Mouse (Mus musculus): ENCODE data around the gene Trhde. TPM values are rescaled to one million over a fixed set of nuclear protein-coding genes. Genes with fewer than 3 reads are reported as not detected.

Trhde gene
- total and polyA plus RNA-seq, 3 experiments = 0.05 TPM; not detected in 2

DNA sequence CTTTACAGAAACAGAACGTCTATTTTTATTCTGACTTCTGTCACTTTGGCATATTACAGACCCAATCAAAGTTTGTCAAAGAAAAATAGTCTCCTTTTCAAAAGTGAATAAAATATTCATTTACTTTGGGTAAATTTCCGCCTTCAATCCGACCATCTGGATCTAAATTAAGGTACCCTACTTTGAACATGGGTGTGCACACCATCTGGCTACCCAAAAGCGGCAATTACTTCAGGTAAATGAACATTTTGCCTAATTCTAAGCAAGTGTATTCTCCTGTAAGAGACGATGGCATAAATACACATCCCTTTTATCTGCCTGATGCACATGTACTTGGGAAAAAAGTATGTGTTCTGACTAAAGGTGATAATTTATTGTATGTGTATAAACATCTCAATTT is 5.2 kb downstream of the Trhde start:
- ATAC-seq (ENCODE audit: extremely low read depth, insufficient number of reproducible peaks, low FRiP score, poor library complexity, severe bottlenecking) = no peak
- DNase-seq (ENCODE audit: low spot score) = no peak
- TF ChIP-seq CTCF (IDR thresholded peaks at IDR 0.05; ENCODE audit: low read depth, low read length) (no peak), GATA2 (IDR thresholded peaks at IDR 0.05; ENCODE audit: borderline replicate concordance, low read depth, low read length) (no peak), POLR2AphosphoS5 (IDR thresholded peaks at IDR 0.05; ENCODE audit: insufficient replicate concordance, low read depth, low read length) (no peak), TAL1 (conservative IDR thresholded peaks at IDR 0.05; ENCODE audit: low read depth, low read length) (no peak)
- Histone ChIP-seq H3K9me3 (replicated peaks) (peaks cover 37% of the 10 kb centered on the region), H3K36me3 (replicated peaks) (no peaks in the 10 kb centered on the region), H3K4me3 (ENCODE audit: low read depth, low read length) (no peak overlapping the region), H3K27me3 (ENCODE audit: insufficient read depth, low read length) (no peaks in the 10 kb centered on the region), H3K4me1 (ENCODE audit: insufficient read depth, low read depth, low read length) (no peaks in the 10 kb centered on the region)

DNA sequence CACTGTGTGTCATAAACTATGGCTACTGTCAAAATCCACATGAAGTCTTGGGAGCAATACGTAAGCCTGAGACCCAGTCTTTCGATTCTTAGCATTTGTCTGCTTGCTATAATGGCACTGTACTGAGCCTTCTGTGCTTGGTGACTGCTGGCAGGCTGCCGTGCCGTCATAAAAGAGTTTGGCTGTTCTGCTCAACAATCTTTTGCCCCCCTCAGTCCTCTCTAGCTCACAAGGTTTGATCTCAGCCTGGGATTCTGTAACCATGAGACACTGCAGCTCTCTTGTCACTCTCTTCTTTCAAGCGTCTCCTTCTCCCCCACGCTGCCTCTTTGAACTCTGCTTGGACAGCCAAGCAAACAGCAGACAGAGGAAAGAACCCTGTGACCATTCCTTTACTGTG is 7.9 kb downstream of the Trhde start:
- no peak overlapping the region for H3K4me3 ChIP-seq (ENCODE audit: low read depth, low read length)
- no peak for ATAC-seq (ENCODE audit: extremely low read depth, insufficient number of reproducible peaks, low FRiP score, poor library complexity, severe bottlenecking)
- H3K4me1 ChIP-seq (ENCODE audit: insufficient read depth, low read depth, low read length) = no peaks in the 10 kb centered on the region
- TF ChIP-seq GATA2 (IDR thresholded peaks at IDR 0.05; ENCODE audit: borderline replicate concordance, low read depth, low read length) (no peak), CTCF (IDR thresholded peaks at IDR 0.05; ENCODE audit: low read depth, low read length) (no peak), GATA1 (IDR thresholded peaks at IDR 0.05; ENCODE audit: borderline replicate concordance, low read length) (no peak)
- H3K36me3 ChIP-seq (replicated peaks) = no peaks in the 10 kb centered on the region
- no peaks in the 10 kb centered on the region for H3K27me3 ChIP-seq (ENCODE audit: insufficient read depth, low read length)
- H3K9me3 ChIP-seq (replicated peaks) = peaks cover 12% of the 10 kb centered on the region
- DNase-seq (ENCODE audit: low spot score) = no peak

DNA sequence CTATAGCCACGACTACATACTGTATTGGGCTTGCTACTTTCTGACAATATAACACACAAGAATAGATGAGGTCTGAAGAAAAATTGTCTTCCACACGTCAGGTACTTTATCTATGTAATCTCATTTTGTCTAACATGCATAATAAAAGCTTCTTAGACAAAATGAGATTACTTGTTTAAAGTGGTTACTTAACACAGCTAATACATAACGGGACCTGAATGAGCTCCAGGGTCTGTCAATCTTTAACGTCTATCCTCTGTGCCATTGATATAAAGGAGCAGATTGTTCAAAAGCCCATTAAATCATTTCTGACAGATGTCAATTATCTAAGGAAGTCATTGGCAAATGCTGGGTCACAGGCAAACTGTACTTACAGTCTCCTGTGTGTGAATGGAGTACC is 36.2 kb downstream of the Trhde start:
- no peak for ATAC-seq (ENCODE audit: extremely low read depth, insufficient number of reproducible peaks, low FRiP score, poor library complexity, severe bottlenecking)
- peaks cover 3% of the 10 kb centered on the region; the same call in 1 of the 2 replicates for H3K9me3 ChIP-seq (replicated peaks)
- DNase-seq (ENCODE audit: low spot score) = no peak

DNA sequence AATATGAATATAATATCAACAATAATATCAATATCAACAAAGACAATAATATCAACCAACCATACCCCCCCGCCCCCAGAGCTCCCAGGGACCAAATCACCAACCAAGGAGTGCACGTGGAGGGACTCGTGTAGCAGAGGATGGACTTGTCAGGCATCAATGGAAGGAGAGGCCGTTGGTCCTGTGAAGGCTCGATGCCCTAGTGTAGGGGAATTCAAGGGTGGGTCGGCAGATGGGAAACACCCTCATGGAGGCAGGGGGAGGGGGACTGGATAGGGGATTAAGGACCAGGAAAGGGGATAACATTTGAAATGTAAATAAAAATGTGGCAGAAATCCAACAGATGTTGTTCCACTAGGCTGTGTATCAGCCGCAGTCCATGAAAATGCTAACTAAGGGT is 40.0 kb downstream of the Trhde start:
- ATAC-seq (ENCODE audit: extremely low read depth, insufficient number of reproducible peaks, low FRiP score, poor library complexity, severe bottlenecking) = no peak

More for the DNA sequence above, 36.2 kb downstream of the Trhde start:
- TF ChIP-seq TAL1 (conservative IDR thresholded peaks at IDR 0.05; ENCODE audit: low read depth, low read length) = no peak
- no peaks in the 10 kb centered on the region for H3K4me1 ChIP-seq (ENCODE audit: insufficient read depth, low read depth, low read length)
- H3K36me3 ChIP-seq (replicated peaks) = no peaks in the 10 kb centered on the region
- H3K4me3 ChIP-seq (ENCODE audit: low read depth, low read length) = no peak overlapping the region
- no peaks in the 10 kb centered on the region for H3K27me3 ChIP-seq (ENCODE audit: insufficient read depth, low read length)

GRCm38 (mm10) chr10:114759240-114759639 is 42.9 kb downstream of the Trhde start:
- TF ChIP-seq GATA2 (IDR thresholded peaks at IDR 0.05; ENCODE audit: borderline replicate concordance, low read depth, low read length) (no peak), TAL1 (conservative IDR thresholded peaks at IDR 0.05; ENCODE audit: low read depth, low read length) (no peak), GATA1 (IDR thresholded peaks at IDR 0.05; ENCODE audit: borderline replicate concordance, low read length) (no peak), CTCF (IDR thresholded peaks at IDR 0.05; ENCODE audit: low read depth, low read length) (no peak), POLR2AphosphoS5 (IDR thresholded peaks at IDR 0.05; ENCODE audit: insufficient replicate concordance, low read depth, low read length) (no peak)
- no peak for ATAC-seq (ENCODE audit: extremely low read depth, insufficient number of reproducible peaks, low FRiP score, poor library complexity, severe bottlenecking)
- no peak for DNase-seq (ENCODE audit: low spot score)
- Histone ChIP-seq H3K9me3 (replicated peaks) (peaks cover 13% of the 10 kb centered on the region), H3K36me3 (replicated peaks) (no peaks in the 10 kb centered on the region), H3K27me3 (ENCODE audit: insufficient read depth, low read length) (no peaks in the 10 kb centered on the region), H3K4me3 (ENCODE audit: low read depth, low read length) (no peak overlapping the region), H3K4me1 (ENCODE audit: insufficient read depth, low read depth, low read length) (no peaks in the 10 kb centered on the region)

More for the DNA sequence above, 40.0 kb downstream of the Trhde start:
- Histone ChIP-seq H3K4me1 (ENCODE audit: insufficient read depth, low read depth, low read length) (no peaks in the 10 kb centered on the region), H3K4me3 (ENCODE audit: low read depth, low read length) (no peak overlapping the region), H3K9me3 (replicated peaks) (peaks cover 5% of the 10 kb centered on the region), H3K27me3 (ENCODE audit: insufficient read depth, low read length) (no peaks in the 10 kb centered on the region), H3K36me3 (replicated peaks) (no peaks in the 10 kb centered on the region)
- TF ChIP-seq CTCF (IDR thresholded peaks at IDR 0.05; ENCODE audit: low read depth, low read length) (no peak), TAL1 (conservative IDR thresholded peaks at IDR 0.05; ENCODE audit: low read depth, low read length) (no peak), POLR2AphosphoS5 (IDR thresholded peaks at IDR 0.05; ENCODE audit: insufficient replicate concordance, low read depth, low read length) (no peak), GATA2 (IDR thresholded peaks at IDR 0.05; ENCODE audit: borderline replicate concordance, low read depth, low read length) (no peak)
- no peak for DNase-seq (ENCODE audit: low spot score)

DNA sequence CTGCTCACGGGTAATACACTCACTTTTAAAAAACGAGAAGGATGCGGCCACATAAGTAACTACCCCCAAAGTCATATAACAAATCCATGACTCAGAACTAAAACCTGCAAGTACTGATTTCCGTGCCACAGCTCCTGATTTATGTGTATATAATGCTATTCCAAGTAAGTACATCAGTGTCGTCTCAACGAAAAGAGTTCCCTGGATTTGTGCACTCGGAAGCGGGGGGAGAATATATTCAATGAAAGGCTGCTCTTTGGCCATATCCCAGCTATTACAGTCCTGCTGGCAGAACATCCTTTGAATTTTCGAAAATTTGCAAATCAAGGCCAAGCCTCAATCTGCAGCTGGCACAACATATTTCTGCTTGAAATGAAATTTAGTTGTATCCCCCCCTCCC is 43.5 kb downstream of the Trhde start:
- no peak for TF ChIP-seq GATA2 (IDR thresholded peaks at IDR 0.05; ENCODE audit: borderline replicate concordance, low read depth, low read length)
- no peaks in the 10 kb centered on the region for H3K27me3 ChIP-seq (ENCODE audit: insufficient read depth, low read length)
- DNase-seq (ENCODE audit: low spot score) = no peak
- no peak overlapping the region for H3K4me3 ChIP-seq (ENCODE audit: low read depth, low read length)
- H3K36me3 ChIP-seq (replicated peaks) = no peaks in the 10 kb centered on the region
- no peak for ATAC-seq (ENCODE audit: extremely low read depth, insufficient number of reproducible peaks, low FRiP score, poor library complexity, severe bottlenecking)
- H3K9me3 ChIP-seq (replicated peaks) = peaks cover 16% of the 10 kb centered on the region
- no peaks in the 10 kb centered on the region for H3K4me1 ChIP-seq (ENCODE audit: insufficient read depth, low read depth, low read length)

GRCm38 (mm10) chr10:114742755-114743705 is 59.1 kb downstream of the Trhde start:
- DNase-seq (ENCODE audit: low spot score) (no peak), ATAC-seq (ENCODE audit: extremely low read depth, insufficient number of reproducible peaks, low FRiP score, poor library complexity, severe bottlenecking) (no peak)
- TF ChIP-seq GATA2 (IDR thresholded peaks at IDR 0.05; ENCODE audit: borderline replicate concordance, low read depth, low read length) (no peak), POLR2AphosphoS5 (IDR thresholded peaks at IDR 0.05; ENCODE audit: insufficient replicate concordance, low read depth, low read length) (no peak), TAL1 (conservative IDR thresholded peaks at IDR 0.05; ENCODE audit: low read depth, low read length) (no peak), GATA1 (IDR thresholded peaks at IDR 0.05; ENCODE audit: borderline replicate concordance, low read length) (no peak), CTCF (IDR thresholded peaks at IDR 0.05; ENCODE audit: low read depth, low read length) (no peak)
- Histone ChIP-seq H3K4me1 (ENCODE audit: insufficient read depth, low read depth, low read length) (no peaks in the 10 kb centered on the region), H3K36me3 (replicated peaks) (no peaks in the 10 kb centered on the region), H3K4me3 (ENCODE audit: low read depth, low read length) (no peak overlapping the region), H3K9me3 (replicated peaks) (peaks cover 19% of the 10 kb centered on the region), H3K27me3 (ENCODE audit: insufficient read depth, low read length) (no peaks in the 10 kb centered on the region)

All from G1E (cell line).